Mouse (Mus musculus) kidney, postnatal 14 days (tissue): Measurements from ENCODE around the gene Gm3417.
"Not testable (repeated sequence)": the region's sequence is repeated elsewhere in the genome, so short reads cannot be mapped to it uniquely, and the experiment has no call there.

ENCODE experiments used
- DNase-seq: peaks from one replicate; pipeline ENCODE4 v3.0.0; 2022; ENCODE audit warnings: mixed read lengths

The Gm3417 gene

GRCm38 (mm10) chr17:14978362-14979038 is at the start of gene Gm3417, which contains the start of gene 9030025P20Rik:
Gene Gm3417, minus strand, starts transcription at chr17:14978790.
Gene 9030025P20Rik, plus strand, starts transcription at chr17:14978468.
- not testable (repeated sequence) for DNase-seq

DNA sequence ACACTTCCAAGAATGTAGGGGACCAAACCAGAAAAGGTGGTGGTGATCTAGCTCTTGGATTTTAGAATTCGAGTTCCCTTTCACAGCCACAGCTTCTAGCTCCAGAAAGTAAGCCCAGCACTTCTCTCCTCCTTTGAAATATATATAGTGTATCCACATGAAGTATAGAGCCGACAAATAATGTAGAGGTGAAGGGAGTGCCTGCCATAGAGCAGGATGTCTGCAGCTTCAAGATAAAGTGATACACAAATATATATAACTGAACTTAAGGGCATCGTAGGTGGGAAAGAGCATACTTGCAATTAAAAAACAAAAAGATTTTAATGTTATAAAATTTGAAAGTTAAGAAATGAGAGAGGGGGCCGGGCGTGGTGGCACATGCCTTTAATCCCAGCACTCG is 46.9 kb upstream of the Gm3417 start:
- not testable (repeated sequence) for DNase-seq

DNA sequence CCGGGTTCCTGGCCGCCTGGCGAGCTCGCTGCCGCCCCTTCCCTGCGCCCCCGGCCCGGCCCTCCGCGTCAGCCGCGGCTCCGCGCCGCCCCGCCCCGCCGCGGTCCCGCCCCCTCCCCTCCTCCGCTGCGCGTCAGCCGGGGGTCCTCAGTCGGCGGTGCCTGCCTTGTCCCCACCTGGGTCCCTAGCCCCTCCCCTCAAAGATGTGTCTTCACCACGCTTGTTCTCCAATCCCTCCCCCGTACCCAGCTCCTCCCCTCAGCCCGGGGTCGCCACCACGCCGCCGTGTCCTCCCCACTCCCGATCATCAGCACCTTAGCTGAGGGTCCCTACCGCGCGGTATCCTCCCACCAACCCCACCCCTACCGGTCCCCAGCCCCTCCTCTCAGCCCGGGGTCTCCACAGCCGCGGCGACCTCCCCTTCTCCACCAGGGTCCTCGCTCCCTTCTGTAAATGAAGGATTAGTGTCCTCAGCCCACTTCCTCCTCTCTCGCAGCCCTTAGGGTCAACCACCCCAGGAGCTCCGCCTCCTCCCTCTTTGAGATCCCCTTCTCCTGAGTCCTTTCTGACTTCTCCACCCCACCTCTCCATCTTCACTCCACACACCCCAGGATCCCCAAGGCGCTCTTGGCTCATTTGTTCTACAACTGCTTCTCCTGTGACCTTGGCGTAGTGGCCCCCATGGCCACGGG is 46.1 kb upstream of the Gm3417 start:
- DNase-seq: not testable (repeated sequence)

- not testable (repeated sequence) for DNase-seq
Measured at GRCm38 (mm10) chr17:15023878-15024492, 45.4 kb upstream of the Gm3417 start.

- DNase-seq: peak; percentile 2
Measured at GRCm38 (mm10) chr17:15021503-15022220, 43.1 kb upstream of the Gm3417 start.

GRCm38 (mm10) chr17:15009706-15010413 is 31.3 kb upstream of the Gm3417 start, which contains the start of gene Gm3435:
Gene Gm3435, plus strand, starts transcription at chr17:15010176.
- not testable (repeated sequence) for DNase-seq

GRCm38 (mm10) chr17:15009088-15009487 is 30.5 kb upstream of the Gm3417 start:
- DNase-seq: not testable (repeated sequence)

GRCm38 (mm10) chr17:15000047-15000446 is 21.5 kb upstream of the Gm3417 start:
- DNase-seq: not testable (repeated sequence)

DNA sequence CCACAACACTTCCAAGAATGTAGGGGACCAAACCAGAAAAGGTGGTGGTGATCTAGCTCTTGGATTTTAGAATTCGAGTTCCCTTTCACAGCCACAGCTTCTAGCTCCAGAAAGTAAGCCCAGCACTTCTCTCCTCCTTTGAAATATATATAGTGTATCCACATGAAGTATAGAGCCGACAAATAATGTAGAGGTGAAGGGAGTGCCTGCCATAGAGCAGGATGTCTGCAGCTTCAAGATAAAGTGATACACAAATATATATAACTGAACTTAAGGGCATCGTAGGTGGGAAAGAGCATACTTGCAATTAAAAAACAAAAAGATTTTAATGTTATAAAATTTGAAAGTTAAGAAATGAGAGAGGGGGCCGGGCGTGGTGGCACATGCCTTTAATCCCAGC is 15.6 kb upstream of the Gm3417 start:
- DNase-seq: not testable (repeated sequence)

DNA sequence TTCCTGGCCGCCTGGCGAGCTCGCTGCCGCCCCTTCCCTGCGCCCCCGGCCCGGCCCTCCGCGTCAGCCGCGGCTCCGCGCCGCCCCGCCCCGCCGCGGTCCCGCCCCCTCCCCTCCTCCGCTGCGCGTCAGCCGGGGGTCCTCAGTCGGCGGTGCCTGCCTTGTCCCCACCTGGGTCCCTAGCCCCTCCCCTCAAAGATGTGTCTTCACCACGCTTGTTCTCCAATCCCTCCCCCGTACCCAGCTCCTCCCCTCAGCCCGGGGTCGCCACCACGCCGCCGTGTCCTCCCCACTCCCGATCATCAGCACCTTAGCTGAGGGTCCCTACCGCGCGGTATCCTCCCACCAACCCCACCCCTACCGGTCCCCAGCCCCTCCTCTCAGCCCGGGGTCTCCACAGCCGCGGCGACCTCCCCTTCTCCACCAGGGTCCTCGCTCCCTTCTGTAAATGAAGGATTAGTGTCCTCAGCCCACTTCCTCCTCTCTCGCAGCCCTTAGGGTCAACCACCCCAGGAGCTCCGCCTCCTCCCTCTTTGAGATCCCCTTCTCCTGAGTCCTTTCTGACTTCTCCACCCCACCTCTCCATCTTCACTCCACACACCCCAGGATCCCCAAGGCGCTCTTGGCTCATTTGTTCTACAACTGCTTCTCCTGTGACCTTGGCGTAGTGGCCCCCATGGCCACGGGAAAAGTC is 14.7 kb upstream of the Gm3417 start:
- not testable (repeated sequence) for DNase-seq

GRCm38 (mm10) chr17:14992522-14993138 is 14.0 kb upstream of the Gm3417 start:
- not testable (repeated sequence) for DNase-seq

- not testable (repeated sequence) for DNase-seq
Measured at GRCm38 (mm10) chr17:14990116-14990702, 11.6 kb upstream of the Gm3417 start.

DNA sequence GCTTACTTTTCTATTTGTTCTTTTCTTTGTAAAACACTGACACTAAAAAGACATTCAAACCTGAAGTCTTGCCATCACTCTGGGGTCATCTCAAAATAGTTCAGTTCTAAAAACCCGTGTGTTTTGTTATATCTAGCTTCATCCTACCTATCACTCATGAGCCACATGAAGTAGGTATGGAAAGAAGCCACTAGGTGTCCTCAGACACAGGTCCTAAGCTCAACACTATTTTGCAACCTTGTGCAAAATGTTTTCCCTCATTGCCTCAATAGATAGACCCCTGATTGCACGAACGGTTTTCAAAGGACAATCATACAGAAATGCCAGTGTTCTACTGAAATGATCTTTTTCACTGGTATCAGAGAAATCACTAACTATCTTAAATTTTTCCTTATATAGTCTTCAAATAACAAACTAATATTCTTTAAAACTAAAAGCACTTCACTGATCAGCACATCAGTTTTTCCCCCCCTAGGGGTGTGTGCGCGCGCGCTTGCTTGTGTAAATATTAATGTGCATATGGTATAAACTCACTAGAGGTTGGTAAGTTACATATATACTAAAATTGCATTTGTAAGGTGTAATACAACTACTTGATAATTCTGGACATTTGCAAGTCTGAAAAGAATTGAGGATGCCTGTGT is 750 bp downstream of the Gm3417 start:
- DNase-seq: not testable (repeated sequence)

DNA sequence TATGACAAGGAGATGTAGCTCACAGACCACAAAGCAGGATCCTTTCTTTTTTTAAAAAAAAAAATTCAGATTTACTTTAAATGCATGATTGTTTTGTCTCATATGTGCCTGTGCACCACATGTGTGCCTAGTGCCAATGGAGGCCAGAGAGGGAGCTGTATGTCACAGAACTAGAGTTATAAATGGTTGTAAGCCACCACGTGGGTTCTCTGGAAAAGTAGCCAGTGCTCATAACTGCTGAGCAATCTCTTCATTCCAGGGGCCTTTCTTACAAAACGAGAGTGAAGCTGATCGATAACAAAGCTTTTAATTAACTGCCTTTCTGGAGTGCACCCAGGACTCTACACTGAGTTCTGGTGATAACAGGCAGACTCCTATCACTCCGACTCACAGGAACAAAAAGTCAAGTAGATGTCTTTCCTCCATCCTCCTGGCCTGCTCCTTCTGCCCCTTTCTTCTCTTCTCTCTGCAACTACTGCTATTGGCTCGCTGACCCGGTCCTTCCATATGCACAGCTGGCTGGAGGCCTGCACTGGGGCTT is 10.1 kb downstream of the Gm3417 start:
- not testable (repeated sequence) for DNase-seq

- not testable (repeated sequence) for DNase-seq
Measured at GRCm38 (mm10) chr17:14961557-14962154, 16.9 kb downstream of the Gm3417 start.

GRCm38 (mm10) chr17:14960951-14961556 is 17.5 kb downstream of the Gm3417 start, which contains the start of gene Phf10:
Gene Phf10, minus strand, starts transcription at chr17:14961273.
- DNase-seq: peak; percentile 60

DNA sequence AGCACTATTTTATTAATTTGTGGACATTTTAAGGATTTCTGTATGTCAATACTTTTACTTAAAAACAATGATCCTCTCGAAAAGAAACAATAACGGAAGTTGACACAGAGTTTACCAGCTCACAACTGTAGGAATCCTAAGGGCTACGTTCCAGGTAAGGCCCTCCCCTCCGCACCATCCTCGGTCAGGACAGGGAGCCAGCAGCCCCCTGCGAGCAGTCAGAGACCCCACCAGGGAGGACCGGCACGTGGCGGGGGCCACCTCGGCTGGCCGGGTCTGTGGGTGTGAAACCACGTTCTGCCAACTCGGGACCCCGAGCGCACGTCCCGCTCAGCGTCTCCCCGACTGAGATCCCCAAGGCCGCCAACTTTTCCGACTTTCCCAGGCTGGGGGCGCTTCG is 18.1 kb downstream of the Gm3417 start:
- peak; percentile 32 for DNase-seq

- DNase-seq: no peak
Measured at GRCm38 (mm10) chr17:14959979-14960378, 18.6 kb downstream of the Gm3417 start.
